Mouse (Mus musculus): Measurements from ENCODE around the gene Cenpu.
A peak's percentile ranks its signal among the peaks of the same experiment; 100 is the strongest.

Cenpu gene

DNA sequence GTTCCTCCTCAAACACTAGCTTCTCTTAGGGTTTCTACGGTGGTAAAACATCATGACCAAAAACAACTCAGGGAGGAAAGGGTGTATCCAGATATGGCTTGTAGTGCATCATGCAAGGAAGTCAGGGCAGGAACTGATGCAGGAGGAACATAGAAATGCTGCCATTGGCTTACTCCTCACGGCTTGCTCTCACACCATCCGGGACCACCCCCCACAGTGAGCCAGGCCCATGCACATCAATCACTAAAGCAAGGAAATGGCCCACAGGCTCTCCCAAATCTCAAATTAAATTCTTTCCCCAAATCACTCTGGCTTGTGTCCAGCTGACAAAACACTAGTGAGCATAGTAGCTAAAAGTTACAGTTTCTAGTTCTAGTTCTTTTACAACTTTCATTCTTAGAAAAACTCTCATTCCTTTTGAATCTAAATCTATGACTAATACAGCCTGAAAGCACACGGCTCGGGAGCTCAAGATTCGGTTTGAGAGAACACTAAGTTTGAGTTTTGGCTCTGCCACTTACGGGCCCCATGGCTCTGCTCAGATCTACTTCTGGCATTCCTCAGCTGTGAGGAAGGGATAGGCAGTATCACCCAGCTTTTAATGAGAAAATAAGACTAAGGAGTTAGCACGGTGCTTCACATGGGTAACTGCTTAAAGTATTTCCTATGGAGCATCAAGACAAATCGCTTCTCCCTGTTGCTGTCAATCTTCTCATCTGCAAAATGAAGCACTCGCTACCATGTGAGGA lies 49.3 kb downstream of the Cenpu start:
- DNase-seq, result no peak

DNA sequence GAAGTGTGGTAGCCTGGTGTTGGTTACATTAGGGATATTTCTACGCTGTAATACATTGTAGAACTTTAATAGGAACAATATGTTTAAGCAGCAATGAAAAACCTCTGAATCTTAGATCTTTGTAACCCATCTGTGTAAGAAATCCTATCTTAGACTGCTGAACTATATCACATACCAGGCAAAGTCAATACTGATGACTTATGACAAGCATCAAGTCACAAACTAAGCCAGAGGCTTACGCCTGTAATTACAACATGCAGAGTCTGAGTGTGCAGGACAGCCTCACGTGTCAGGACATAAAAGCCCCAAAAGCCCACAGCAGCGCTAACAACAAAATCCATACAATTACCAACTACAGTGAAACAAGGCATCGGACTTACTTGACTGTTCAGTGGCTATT lies 51.8 kb downstream of the Cenpu start:
- DNase-seq, result no peak

DNA sequence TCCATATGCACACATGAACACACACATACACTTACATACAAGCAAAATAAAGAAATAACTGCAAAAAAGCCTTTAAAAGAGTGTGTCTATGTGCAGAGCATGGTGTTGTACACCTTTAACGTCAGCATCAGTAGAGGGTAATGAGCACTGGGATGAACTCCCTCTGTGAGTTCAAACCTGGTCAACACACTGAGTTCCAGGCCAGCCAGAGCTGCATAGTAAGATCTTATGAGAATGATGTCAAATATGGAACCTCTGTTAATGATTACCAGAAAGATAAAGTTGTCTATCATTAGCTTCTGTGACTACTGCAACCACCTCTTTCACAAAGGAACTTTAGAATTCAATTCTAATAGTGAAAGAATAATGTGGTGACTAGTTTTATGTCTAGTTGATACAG lies 55.1 kb downstream of the Cenpu start:
- DNase-seq, result no peak

GRCm38 (mm10) chr8:46611557-46611956 lies 59.7 kb downstream of the Cenpu start:
- DNase-seq, result no peak

- DNase-seq, result no peak
These were observed 61.1 kb downstream of the Cenpu start for GRCm38 (mm10) chr8:46612913-46613312.

DNA sequence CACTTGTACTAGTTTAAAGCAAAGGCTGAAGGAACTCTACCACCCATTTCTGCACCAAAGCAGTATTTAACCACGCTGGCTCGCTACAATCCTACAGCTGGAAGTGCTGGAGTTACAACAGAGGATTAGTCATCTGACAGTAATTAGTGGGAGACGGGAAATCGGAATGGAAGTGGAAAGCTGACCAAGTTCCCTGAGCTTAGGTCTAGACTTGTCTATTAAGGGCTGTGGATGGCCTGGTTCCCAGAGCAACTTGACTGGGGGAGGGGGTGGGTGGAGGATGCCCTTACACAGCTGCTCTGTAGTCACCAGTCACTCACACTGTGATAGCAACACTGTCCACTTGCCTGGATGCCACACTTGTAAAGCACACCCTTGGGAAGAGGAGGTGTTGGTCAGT lies 61.5 kb downstream of the Cenpu start:
- DNase-seq, result no peak

DNA sequence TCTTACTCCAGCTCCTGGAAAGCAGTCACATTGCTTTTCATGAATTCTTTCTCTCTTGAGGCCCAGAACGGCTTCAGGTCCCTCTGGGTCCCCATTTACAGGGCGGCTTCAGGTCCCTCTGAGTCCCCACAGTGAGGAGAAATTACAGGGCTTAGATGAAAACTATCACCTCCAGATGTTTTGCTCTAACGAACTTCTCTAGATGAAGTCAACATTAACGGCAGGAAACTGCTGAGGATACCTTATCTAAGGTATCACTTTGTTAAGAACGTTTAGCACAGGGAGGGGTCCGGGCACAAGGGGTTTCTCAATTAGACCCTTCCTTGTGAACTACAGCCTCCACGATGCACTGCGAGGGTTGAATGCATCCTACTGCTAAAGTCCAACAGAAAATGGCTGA lies 64.1 kb downstream of the Cenpu start:
- peak; percentile 26 for DNase-seq

DNA sequence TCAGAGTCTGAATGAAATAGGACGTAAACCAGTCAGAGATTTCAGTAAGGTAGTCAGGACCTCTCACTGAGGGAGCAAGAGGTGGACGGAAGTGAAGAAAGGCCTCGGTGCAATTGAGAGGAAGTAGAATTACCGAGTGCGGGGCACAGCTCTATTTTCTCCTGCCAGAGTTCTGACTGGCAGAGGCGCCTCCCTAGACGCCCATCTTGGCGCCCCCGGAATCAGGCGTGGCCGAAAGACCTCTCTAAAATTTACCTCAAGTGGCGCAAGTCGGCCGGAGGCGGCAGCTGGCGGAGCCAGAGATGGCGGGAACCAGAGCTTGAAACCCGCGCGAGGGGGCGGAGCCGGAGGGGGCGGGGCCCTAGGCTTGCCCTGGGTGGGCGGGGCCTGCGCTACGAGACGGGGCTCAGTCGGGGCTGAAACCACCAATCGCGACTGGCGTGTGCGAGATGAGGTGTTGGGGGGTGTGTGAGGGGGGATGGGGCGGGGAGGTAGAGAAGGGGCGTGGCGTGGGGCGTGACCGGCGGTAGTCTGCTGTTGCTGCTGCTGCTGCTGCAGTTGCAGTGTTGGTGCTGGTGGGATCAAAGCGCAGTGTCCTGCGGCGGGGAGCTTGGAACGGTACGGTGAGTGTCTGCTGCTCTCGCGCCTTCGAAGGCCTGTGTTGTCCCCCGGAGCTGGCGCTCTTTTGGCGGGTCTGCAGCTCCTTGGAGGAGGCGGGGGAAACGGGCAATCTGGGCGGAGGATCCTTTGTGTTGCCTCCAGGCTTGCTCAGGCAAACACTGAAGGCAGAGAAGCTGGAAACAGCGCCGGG lies 65.3 kb downstream of the Cenpu start, which contains the start of the genes Primpol and Casp3:
Primpol (minus strand) TSS at position 334 of the 811 bp plus-strand sequence.
Casp3 (plus strand) TSS at position 413 of the 811 bp plus-strand sequence.
- DNase-seq, result peak; percentile 99

DNA sequence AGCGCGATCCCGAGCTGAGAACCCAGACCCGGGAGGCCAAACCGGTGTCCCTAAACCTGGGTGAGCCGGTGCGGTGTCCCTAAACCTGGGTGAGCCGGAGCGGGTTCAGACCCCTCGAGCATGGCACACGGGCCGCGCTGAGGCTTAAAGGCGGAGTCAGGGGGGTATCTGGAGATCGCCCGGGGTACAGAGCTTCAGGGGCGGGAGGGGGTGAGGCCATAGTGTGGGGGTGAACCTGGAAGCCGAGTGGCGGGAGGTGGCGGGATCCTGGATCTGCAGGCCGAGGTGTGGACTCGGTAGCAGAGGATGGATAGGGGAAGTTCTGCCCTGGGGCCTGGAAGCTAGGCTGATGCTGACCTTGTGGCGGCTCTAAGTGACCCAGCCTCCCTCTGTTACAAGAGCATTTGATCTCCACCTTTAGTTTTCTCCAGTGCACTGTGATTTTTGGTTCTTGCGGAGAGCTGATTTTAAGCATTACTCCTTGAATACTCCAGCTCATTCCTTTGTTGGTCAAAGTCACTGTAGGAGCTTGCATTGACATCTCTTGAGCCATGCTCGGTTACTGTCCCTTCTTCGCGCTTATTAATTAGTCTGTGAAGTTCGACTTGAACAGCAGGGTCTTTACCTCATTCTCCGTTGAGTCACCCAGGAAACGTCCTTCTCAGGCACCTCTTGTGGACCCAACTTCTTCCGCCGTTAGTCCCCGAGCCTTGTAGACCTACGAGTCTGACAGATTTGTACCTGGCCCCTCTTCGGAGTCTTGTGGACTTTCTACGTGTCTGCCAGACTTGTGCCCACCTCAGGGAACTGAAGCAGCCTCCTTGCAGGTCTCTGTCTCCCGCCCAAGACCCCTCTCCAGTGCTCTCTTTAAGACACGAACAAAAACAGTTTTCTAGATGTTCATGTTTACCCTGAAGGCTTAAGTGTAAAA lies 66.1 kb downstream of the Cenpu start:
- DNase-seq, result peak; percentile 35

DNA sequence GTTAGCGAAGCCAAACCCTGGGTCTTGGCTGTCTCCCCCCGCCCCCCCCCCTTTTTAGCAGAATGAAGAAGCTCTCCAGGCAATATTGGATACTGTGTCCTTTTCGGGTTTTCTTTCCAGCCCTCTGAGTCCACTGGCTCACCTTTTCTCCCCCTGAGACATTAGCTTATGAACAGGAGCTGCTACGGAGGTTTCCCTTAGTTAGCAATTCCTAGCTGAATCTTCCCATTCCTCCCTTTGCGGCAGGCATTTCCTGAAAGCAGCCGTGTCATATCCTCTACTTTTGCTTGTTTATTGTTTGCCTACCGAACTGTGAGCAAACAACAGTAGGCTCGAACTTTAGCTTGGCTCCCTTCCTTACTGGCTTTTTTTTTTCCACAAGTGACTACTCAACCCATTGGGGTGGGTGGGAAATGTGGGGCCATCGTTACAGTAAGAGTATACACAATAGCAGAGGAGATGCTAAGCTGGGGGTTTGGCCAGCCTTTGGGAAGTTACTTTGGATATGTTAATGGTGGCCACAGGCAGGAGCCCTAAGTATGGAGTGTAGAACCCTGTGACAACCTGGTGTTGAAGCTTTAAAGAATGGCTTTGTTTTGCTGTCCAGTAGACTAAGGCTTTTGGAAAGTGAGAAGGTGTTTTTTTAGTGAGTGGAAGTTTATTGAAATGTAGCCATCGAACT lies 67.0 kb downstream of the Cenpu start:
- no peak for DNase-seq

- DNase-seq, result no peak
These were observed 70.8 kb downstream of the Cenpu start for GRCm38 (mm10) chr8:46622446-46623270.

DNA sequence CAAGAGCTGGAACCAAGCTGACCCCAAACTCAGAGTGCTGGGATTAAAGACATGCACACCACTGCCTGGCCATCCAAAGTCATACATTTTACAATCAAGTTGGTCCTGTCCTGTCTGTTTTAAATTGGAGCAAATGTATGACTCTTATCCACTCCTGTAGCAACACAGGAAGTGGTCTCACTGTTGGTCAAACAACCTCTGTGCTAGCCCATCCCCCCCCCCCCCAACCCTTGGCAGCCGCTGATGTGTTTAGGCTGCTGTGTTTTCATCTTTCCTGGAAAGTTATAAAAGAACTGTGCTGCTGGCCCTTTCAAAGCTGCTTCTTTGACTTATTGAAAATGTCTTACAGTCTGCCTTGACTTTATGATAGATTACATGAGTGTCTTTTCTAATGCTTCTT lies 73.3 kb downstream of the Cenpu start:
- no peak for DNase-seq

GRCm38 (mm10) chr8:46626642-46627041 lies 74.8 kb downstream of the Cenpu start:
- DNase-seq, result peak; percentile 17

DNA sequence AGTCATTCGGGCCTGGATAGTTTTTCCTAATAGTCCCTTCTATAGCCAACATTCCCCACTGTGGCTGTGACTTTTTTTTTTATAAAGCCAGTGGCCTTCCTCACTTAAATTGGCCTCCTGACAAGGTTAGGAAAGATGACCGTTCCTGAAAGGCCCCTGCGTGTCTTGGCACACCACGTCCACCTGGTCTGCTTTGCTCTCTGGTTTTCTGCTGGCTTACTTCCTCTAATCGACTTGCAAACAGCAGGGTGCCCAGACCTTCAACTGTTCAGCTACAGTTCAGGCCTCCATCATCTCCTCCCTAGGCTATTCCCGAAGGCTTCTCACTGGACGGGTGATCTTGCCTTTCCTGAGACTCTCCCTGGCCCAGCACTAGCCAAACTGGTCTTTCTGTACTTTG lies 76.1 kb downstream of the Cenpu start:
- DNase-seq, result no peak

GRCm38 (mm10) chr8:46628645-46629044 lies 76.8 kb downstream of the Cenpu start:
- DNase-seq, result no peak

All from thymus, postnatal 4 days (tissue).